Mouse (Mus musculus) neural tube, embryonic 15.5 days (tissue): ENCODE results near the gene Ttc23l. TPM values are rescaled to one million over a fixed set of nuclear protein-coding genes. Genes with fewer than 3 reads are reported as not detected.

Source experiments
- ATAC-seq: fragments of 200-750 bp; cut with Nextera tagmentation; 2 replicates; pipeline ENCODE4 v1.8.0; 2017; ENCODE audit warnings: mild to moderate bottlenecking, moderate TSS enrichment, moderate library complexity; ENCODE audit not compliant: low FRiP score
- H3K27ac ChIP-seq: fragments of 300-500 bp; sonication (generic); replicated peaks from 2 replicates; pipeline ENCODE4 v1.5.1; 2015; ENCODE audit warnings: mild to moderate bottlenecking, inconsistent platforms
- H3K27me3 ChIP-seq: fragments of 300-500 bp; sonication (generic); replicated peaks from 2 replicates; pipeline ENCODE4 v1.6.1; 2015; ENCODE audit warnings: inconsistent platforms
- H3K36me3 ChIP-seq: fragments of 300-500 bp; sonication (generic); 2 replicates; pipeline ENCODE4 v1.6.1; 2015; ENCODE audit warnings: inconsistent platforms
- H3K4me1 ChIP-seq: fragments of 300-500 bp; sonication (generic); 2 replicates; pipeline ENCODE4 v1.6.1; 2015; ENCODE audit warnings: inconsistent platforms
- H3K4me2 ChIP-seq: fragments of 300-500 bp; sonication (generic); 2 replicates; pipeline ENCODE4 v1.6.1; 2015; ENCODE audit warnings: inconsistent platforms, mild to moderate bottlenecking, moderate library complexity
- H3K4me3 ChIP-seq: fragments of 300-500 bp; sonication (generic); replicated peaks from 2 replicates; pipeline ENCODE4 v1.5.1; 2015; ENCODE audit warnings: mild to moderate bottlenecking, inconsistent platforms
- H3K9ac ChIP-seq: fragments of 300-500 bp; sonication (generic); replicated peaks from 2 replicates; pipeline ENCODE4 v1.6.1; 2015; ENCODE audit warnings: mild to moderate bottlenecking, inconsistent platforms
- H3K9me3 ChIP-seq: fragments of 300-500 bp; sonication (generic); replicated peaks from 2 replicates; pipeline ENCODE4 v1.6.1; 2016; ENCODE audit warnings: inconsistent platforms
- WGBS: fragments of 180-500 bp; shearing (Covaris S2); methylation state at CpG from one replicate; pipeline ENCODE4 v1.1.7; 2015; ENCODE audit warnings: mixed read lengths; 5-methylcytosine and 5-hydroxymethylcytosine counted together
- polyA plus RNA-seq: library from polyadenylated mRNA; unstranded; fragments of >200 nt; fragmentation: Nextera tagmentation; extraction: Ambion mirVana; gene quantifications from 2 replicates; pipeline ENCODE4 v1.2.1, GENCODE M21; 2015

Ttc23l gene
- not detected in 2 replicates for polyA plus RNA-seq

- H3K27ac ChIP-seq, result no peak within 1 kb of the TSS
- no peak within 1 kb of the TSS for H3K4me2 ChIP-seq
- no peaks in the 10 kb centered on the region for H3K4me1 ChIP-seq
- no peaks in the 10 kb centered on the region for H3K36me3 ChIP-seq
- no peaks in the 10 kb centered on the region for H3K27me3 ChIP-seq
- no peaks in the 10 kb centered on the region for H3K9me3 ChIP-seq
- ATAC-seq, result no peak
- WGBS, result 88% methylated on average over 13 of the region's 13 CpGs
- no peak within 1 kb of the TSS for H3K4me3 ChIP-seq
- H3K9ac ChIP-seq, result no peak within 1 kb of the TSS
These were observed at the start of gene Ttc23l for GRCm38 (mm10) chr15:10558465-10558864. TSS of gene Ttc23l (minus strand) at chr15:10558668.

GRCm38 (mm10) chr15:10599413-10599812, 40.9 kb upstream of the Ttc23l start:
- no peaks in the 10 kb centered on the region for H3K36me3 ChIP-seq
- no peak overlapping the region for H3K4me3 ChIP-seq
- WGBS, result 63% methylated on average over 7 of the region's 7 CpGs
- H3K27me3 ChIP-seq, result no peaks in the 10 kb centered on the region
- H3K9ac ChIP-seq, result no peak overlapping the region
- no peak overlapping the region for H3K4me2 ChIP-seq
- H3K27ac ChIP-seq, result no peak overlapping the region
- no peaks in the 10 kb centered on the region for H3K9me3 ChIP-seq
- 0 out of 2 replicates have a peak, but pooled peaks cover 4% of the 10 kb centered on the region for H3K4me1 ChIP-seq
- ATAC-seq, result no peak

- ATAC-seq, result no peak
- WGBS, result 58% methylated on average over 16 of the region's 16 CpGs
These were observed 40.1 kb upstream of the Ttc23l start for GRCm38 (mm10) chr15:10598259-10599225.

GRCm38 (mm10) chr15:10596871-10597270, 38.4 kb upstream of the Ttc23l start:
- 0 out of 2 replicates have a peak, but pooled peaks cover 4% of the 10 kb centered on the region for H3K4me1 ChIP-seq
- ATAC-seq, result no peak
- no peak overlapping the region for H3K27ac ChIP-seq
- H3K4me3 ChIP-seq, result no peak overlapping the region
- H3K9me3 ChIP-seq, result no peaks in the 10 kb centered on the region
- no peak overlapping the region for H3K4me2 ChIP-seq
- no peaks in the 10 kb centered on the region for H3K36me3 ChIP-seq
- H3K27me3 ChIP-seq, result no peaks in the 10 kb centered on the region
- H3K9ac ChIP-seq, result no peak overlapping the region
- WGBS, result 94% methylated on average over 9 of the region's 9 CpGs

More at GRCm38 (mm10) chr15:10598259-10599225, 40.1 kb upstream of the Ttc23l start:
- Histone ChIP-seq H3K9ac (no peak overlapping the region), H3K27ac (no peak overlapping the region), H3K36me3 (no peaks in the 10 kb centered on the region), H3K27me3 (no peaks in the 10 kb centered on the region), H3K4me1 (0 out of 2 replicates have a peak, but pooled peaks cover 4% of the 10 kb centered on the region), H3K4me3 (no peak overlapping the region), H3K4me2 (no peak overlapping the region), H3K9me3 (no peaks in the 10 kb centered on the region)

- Histone ChIP-seq H3K27me3 (no peaks in the 10 kb centered on the region), H3K4me3 (no peak overlapping the region), H3K36me3 (no peaks in the 10 kb centered on the region), H3K4me1 (0 out of 2 replicates have a peak, but pooled peaks cover 4% of the 10 kb centered on the region), H3K9ac (no peak overlapping the region), H3K4me2 (no peak overlapping the region), H3K27ac (no peak overlapping the region), H3K9me3 (no peaks in the 10 kb centered on the region)
- no peak; the same call in 1 of the 2 replicates for ATAC-seq
- WGBS, result 58% methylated on average over 6 of the region's 6 CpGs
These were observed 36.9 kb upstream of the Ttc23l start for GRCm38 (mm10) chr15:10595408-10595807.

- Histone ChIP-seq H3K9ac (no peak overlapping the region), H3K4me3 (no peak overlapping the region), H3K36me3 (no peaks in the 10 kb centered on the region), H3K4me2 (no peak overlapping the region), H3K4me1 (0 out of 2 replicates have a peak, but pooled peaks cover 4% of the 10 kb centered on the region), H3K27me3 (no peaks in the 10 kb centered on the region), H3K27ac (no peak overlapping the region), H3K9me3 (no peaks in the 10 kb centered on the region)
- 79% methylated on average over 10 of the region's 10 CpGs for WGBS
- no peak for ATAC-seq
These were observed 36.4 kb upstream of the Ttc23l start for GRCm38 (mm10) chr15:10594910-10595309.

- Histone ChIP-seq H3K9me3 (no peaks in the 10 kb centered on the region), H3K4me3 (no peak overlapping the region), H3K4me2 (no peak overlapping the region), H3K9ac (no peak overlapping the region), H3K36me3 (no peaks in the 10 kb centered on the region), H3K27me3 (no peaks in the 10 kb centered on the region), H3K27ac (no peak overlapping the region), H3K4me1 (no peaks in the 10 kb centered on the region)
- no peak for ATAC-seq
- 88% methylated on average over 6 of the region's 6 CpGs for WGBS
These were observed 34.6 kb upstream of the Ttc23l start for GRCm38 (mm10) chr15:10593094-10593493.

- Histone ChIP-seq H3K36me3 (no peaks in the 10 kb centered on the region), H3K27ac (no peak overlapping the region)
These were observed 28.1 kb upstream of the Ttc23l start for GRCm38 (mm10) chr15:10586565-10586964.

GRCm38 (mm10) chr15:10584359-10585187, 26.1 kb upstream of the Ttc23l start:
- no peaks in the 10 kb centered on the region for H3K36me3 ChIP-seq
- H3K9ac ChIP-seq, result no peak overlapping the region
- no peak for ATAC-seq
- H3K4me2 ChIP-seq, result no peak overlapping the region
- H3K9me3 ChIP-seq, result no peaks in the 10 kb centered on the region
- 73% methylated on average over 10 of the region's 10 CpGs for WGBS
- no peak overlapping the region for H3K27ac ChIP-seq
- no peaks in the 10 kb centered on the region for H3K27me3 ChIP-seq
- no peak overlapping the region for H3K4me3 ChIP-seq
- H3K4me1 ChIP-seq, result no peaks in the 10 kb centered on the region

More at GRCm38 (mm10) chr15:10586565-10586964, 28.1 kb upstream of the Ttc23l start:
- Histone ChIP-seq H3K4me1 (no peaks in the 10 kb centered on the region), H3K27me3 (no peaks in the 10 kb centered on the region), H3K4me3 (no peak overlapping the region), H3K9ac (no peak overlapping the region), H3K4me2 (no peak overlapping the region), H3K9me3 (no peaks in the 10 kb centered on the region)
- 90% methylated on average over 2 of the region's 2 CpGs for WGBS
- ATAC-seq, result no peak

GRCm38 (mm10) chr15:10583408-10583807, 24.9 kb upstream of the Ttc23l start:
- Histone ChIP-seq H3K27me3 (no peaks in the 10 kb centered on the region), H3K4me2 (no peak overlapping the region), H3K4me3 (no peak overlapping the region), H3K27ac (no peak overlapping the region), H3K9ac (no peak overlapping the region), H3K36me3 (no peaks in the 10 kb centered on the region), H3K4me1 (no peaks in the 10 kb centered on the region), H3K9me3 (no peaks in the 10 kb centered on the region)
- peak; percentile 69; the same call in 1 of the 2 replicates for ATAC-seq
- 55% methylated on average over 8 of the region's 8 CpGs for WGBS

- no peak overlapping the region for H3K27ac ChIP-seq
- ATAC-seq, result no peak
- no peaks in the 10 kb centered on the region for H3K9me3 ChIP-seq
- peaks cover 13% of the 10 kb centered on the region; the same call in 1 of the 2 replicates for H3K36me3 ChIP-seq
- no peak overlapping the region for H3K4me2 ChIP-seq
- WGBS, result 84% methylated on average over 3 of the region's 3 CpGs
- no peak overlapping the region for H3K4me3 ChIP-seq
- no peaks in the 10 kb centered on the region for H3K27me3 ChIP-seq
- H3K9ac ChIP-seq, result no peak overlapping the region
- no peaks in the 10 kb centered on the region for H3K4me1 ChIP-seq
These were observed 20.7 kb upstream of the Ttc23l start for GRCm38 (mm10) chr15:10579159-10579558.
